In genomic region chrX:101641161-101641530, GRCm38 (mm10) we compare ENCODE assay signal across 9 mouse cellular contexts. TPM values are rescaled to one million over a fixed set of nuclear protein-coding genes. Genes with fewer than 3 reads are reported as not detected.
DNase-seq lines count a peak whose midpoint lies in the region; ATAC-seq and TF ChIP-seq lines count a peak whose summit lies in the region.
"Had no signal": no experiment of that assay in that cellular context is flagged by ENCODE, and none has a peak within 500 bp of the region (broad histone marks: within the 10 kb centered on the region; RNA-seq: fewer than 3 reads in every experiment).

No protein-coding gene starts in this region.

- peak overlapping the region; percentile 86 for H3K27ac ChIP-seq in kidney, embryonic 15.5 days
- H3K27ac ChIP-seq in bone marrow, adult 2 months (ENCODE audit: control insufficient read depth, insufficient read depth, low read depth, low read length, poor library complexity) = peak overlapping the region; percentile 79
- peak overlapping the region; percentile 89 for H3K27ac ChIP-seq in hindbrain, embryonic 14.5 days
- peak overlapping the region; percentile 87 for H3K27ac ChIP-seq in midbrain, embryonic 14.5 days (replicated peaks; ENCODE audit: low read depth, low read length)

- H3K36me3 ChIP-seq in kidney, embryonic 15.5 days = peaks cover 10% of the 10 kb centered on the region; the same call in 1 of the 2 replicates
- peaks cover 3% of the 10 kb centered on the region; the same call in 1 of the 2 replicates for H3K36me3 ChIP-seq in hindbrain, embryonic 14.5 days (replicated peaks; ENCODE audit: control insufficient read depth, insufficient read depth)
- 0 out of 2 replicates have a peak, but pooled peaks cover 2% of the 10 kb centered on the region for H3K36me3 ChIP-seq in midbrain, embryonic 14.5 days (ENCODE audit: control insufficient read depth, insufficient read depth, low read length)

- H3K4me1 ChIP-seq in kidney, embryonic 15.5 days = 0 out of 2 replicates have a peak, but pooled peaks cover 4% of the 10 kb centered on the region
- no peaks in the 10 kb centered on the region; the same call in 1 of the 2 replicates for H3K4me1 ChIP-seq in bone marrow, adult 2 months (ENCODE audit: control insufficient read depth, insufficient read depth, low read length)
- H3K4me1 ChIP-seq in hindbrain, embryonic 14.5 days (replicated peaks; ENCODE audit: control insufficient read depth, insufficient read depth, low read length) = peaks cover 3% of the 10 kb centered on the region; the same call in 1 of the 2 replicates
- H3K4me1 ChIP-seq in midbrain, embryonic 14.5 days (ENCODE audit: control insufficient read depth, insufficient read depth, low read length) = 0 out of 2 replicates have a peak, but pooled peaks cover 4% of the 10 kb centered on the region

- H3K9me3 ChIP-seq in kidney, embryonic 15.5 days (replicated peaks) = no peaks in the 10 kb centered on the region
- no peaks in the 10 kb centered on the region for H3K9me3 ChIP-seq in hindbrain, embryonic 14.5 days (ENCODE audit: control insufficient read depth, low read length)
- no peaks in the 10 kb centered on the region for H3K9me3 ChIP-seq in midbrain, embryonic 14.5 days (ENCODE audit: control insufficient read depth, low read length)

- 11% methylated on average over 6 of the region's 6 CpGs for WGBS in kidney, embryonic 15.5 days
- 8% methylated on average over 6 of the region's 6 CpGs for WGBS in bone marrow, adult 2 months
- 17% methylated on average over 6 of the region's 6 CpGs for WGBS in hindbrain, embryonic 14.5 days
- WGBS in midbrain, embryonic 14.5 days = 17% methylated on average over 6 of the region's 6 CpGs

- TF ChIP-seq CTCF in bone marrow, adult 2 months (IDR thresholded peaks at IDR 0.05; ENCODE audit: control insufficient read depth, insufficient read depth, low read length) = no peak

- H3K27me3 ChIP-seq in kidney, embryonic 15.5 days = peaks cover 48% of the 10 kb centered on the region
- peaks cover 11% of the 10 kb centered on the region; the same call in 1 of the 2 replicates for H3K27me3 ChIP-seq in hindbrain, embryonic 14.5 days (ENCODE audit: control insufficient read depth, insufficient read depth, low read length)
- H3K27me3 ChIP-seq in midbrain, embryonic 14.5 days (ENCODE audit: control insufficient read depth, insufficient read depth, low read length) = no peaks in the 10 kb centered on the region

- peak overlapping the region; percentile 72 for H3K9ac ChIP-seq in kidney, embryonic 15.5 days
- H3K9ac ChIP-seq in hindbrain, embryonic 14.5 days = peak overlapping the region; percentile 88
- peak overlapping the region; percentile 76 for H3K9ac ChIP-seq in midbrain, embryonic 14.5 days (replicated peaks; ENCODE audit: low read length)

- ATAC-seq in kidney, embryonic 15.5 days (replicated peaks; ENCODE audit: low FRiP score) = no peak
- ATAC-seq in hindbrain, embryonic 14.5 days (ENCODE audit: low FRiP score) = no peak
- ATAC-seq in midbrain, embryonic 14.5 days (ENCODE audit: low FRiP score, low TSS enrichment) = no peak

- no peak for DNase-seq in kidney, postnatal 36 days
- DNase-seq in hindbrain, embryonic 14.5 days (ENCODE audit: low spot score) = no peak
- DNase-seq in midbrain, embryonic 14.5 days = no peak
- no peak for DNase-seq in embryo, embryonic 9.5 days (ENCODE audit: extremely low spot score)
- no peak for DNase-seq in thymus, postnatal 36 days
- no peak for DNase-seq in thymus, postnatal 0 days (ENCODE audit: low spot score)
- DNase-seq: layer of hippocampus, adult 9-11 months had no signal

- peak overlapping the region; percentile 69 for H3K4me3 ChIP-seq in kidney, embryonic 15.5 days (replicated peaks)
- peak overlapping the region; percentile 99 for H3K4me3 ChIP-seq in bone marrow, adult 2 months (replicated peaks; ENCODE audit: control insufficient read depth, low read depth, low read length)
- peak overlapping the region; percentile 51 for H3K4me3 ChIP-seq in hindbrain, embryonic 14.5 days (replicated peaks; ENCODE audit: low read length)
- H3K4me3 ChIP-seq in midbrain, embryonic 14.5 days (replicated peaks; ENCODE audit: low read depth, low read length) = peak overlapping the region; percentile 56

- peak overlapping the region; percentile 57 for H3K4me2 ChIP-seq in kidney, embryonic 15.5 days
- H3K4me2 ChIP-seq in hindbrain, embryonic 14.5 days (replicated peaks) = peak overlapping the region; percentile 68
- peak overlapping the region; percentile 68 for H3K4me2 ChIP-seq in midbrain, embryonic 14.5 days (ENCODE audit: low read length)

- no peak for TF ChIP-seq POLR2A in bone marrow, adult 2 months (IDR thresholded peaks at IDR 0.05; ENCODE audit: borderline replicate concordance, control insufficient read depth, low read depth, low read length)

RNA-seq across cellular contexts. Expression of gene Ogt, which starts 1.3 kb away (rescaled TPM):
- 155 and 157 TPM in 2 replicates for polyA plus RNA-seq in kidney, embryonic 15.5 days (2015; fragmentation: Nextera tagmentation; extraction: Ambion mirVana)
- 73.2 and 107 TPM in 2 replicates for polyA plus RNA-seq in bone marrow, adult 2 months (2011; ENCODE audit: insufficient read depth, insufficient read length, low replicate concordance, missing spikeins)
- 219 and 248 TPM in 2 replicates for polyA plus RNA-seq in hindbrain, embryonic 14.5 days (2014; fragmentation: Nextera tagmentation; extraction: Ambion mirVana)
- 261 and 292 TPM in 2 replicates for polyA plus RNA-seq in midbrain, embryonic 14.5 days (2014; fragmentation: Nextera tagmentation; extraction: Ambion mirVana)
- 127 and 142 TPM in 2 replicates for polyA plus RNA-seq in thymus, postnatal 0 days (2015; fragmentation: Nextera tagmentation; extraction: Ambion mirVana)
